Mouse (Mus musculus): ENCODE measurements around the gene Gm2956.
"Not testable (repeated sequence)": the region's sequence is repeated elsewhere in the genome, so short reads cannot be mapped to it uniquely, and the experiment has no call there.

- not testable (repeated sequence) for TF ChIP-seq CTCF (IDR thresholded peaks at IDR 0.05; ENCODE audit: control insufficient read depth, insufficient read depth, low read length); POLR2A (IDR thresholded peaks at IDR 0.05; ENCODE audit: borderline replicate concordance, control insufficient read depth, low read depth, low read length)
These were observed 62.4 kb downstream of the Gm2956 start, which contains the start of gene Gm10413 for GRCm38 (mm10) chr14:3394793-3395192.
